Mouse (Mus musculus) kidney, postnatal 25 days (tissue): ENCODE results near the gene Cpt1a.

Experiments used
- DNase-seq, 2 experiments: peaks; one replicate each; pipeline ENCODE4 v3.0.0; 2021; ENCODE audit warnings: mixed read lengths in 2 of 2

Cpt1a gene

DNA sequence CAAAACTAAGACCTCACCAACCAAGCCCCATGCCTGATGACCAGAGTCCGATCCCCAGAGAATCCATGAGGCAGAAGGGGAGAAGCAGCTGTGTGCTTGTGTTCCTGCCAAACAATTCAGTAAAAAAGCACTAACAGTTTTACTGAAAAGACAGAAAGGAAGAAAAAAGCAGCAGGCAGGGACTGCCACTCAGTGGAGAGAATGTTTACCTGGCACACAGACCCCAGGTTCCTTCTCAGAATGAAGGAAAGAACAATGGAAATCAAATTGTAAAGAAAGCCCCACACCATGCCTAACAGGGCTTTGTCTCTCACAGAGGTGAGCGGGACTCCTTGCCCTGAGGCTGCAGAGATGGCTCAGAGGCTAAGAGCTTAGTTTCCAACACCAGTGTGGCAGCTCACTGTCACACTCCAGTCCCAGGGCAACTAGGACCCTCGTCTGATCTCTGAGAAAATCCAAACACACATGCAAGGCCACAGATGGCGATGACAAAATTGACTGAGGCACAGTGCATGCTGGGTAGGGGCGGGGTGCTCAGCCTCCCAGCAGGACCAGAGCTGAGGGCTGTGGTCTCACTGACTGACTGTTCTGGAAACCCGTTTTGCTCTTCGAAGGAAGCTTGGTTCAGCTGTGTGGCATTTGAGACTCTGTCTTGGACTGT, 107.2 kb downstream of the Cpt1a start:
- no peak for DNase-seq

DNA sequence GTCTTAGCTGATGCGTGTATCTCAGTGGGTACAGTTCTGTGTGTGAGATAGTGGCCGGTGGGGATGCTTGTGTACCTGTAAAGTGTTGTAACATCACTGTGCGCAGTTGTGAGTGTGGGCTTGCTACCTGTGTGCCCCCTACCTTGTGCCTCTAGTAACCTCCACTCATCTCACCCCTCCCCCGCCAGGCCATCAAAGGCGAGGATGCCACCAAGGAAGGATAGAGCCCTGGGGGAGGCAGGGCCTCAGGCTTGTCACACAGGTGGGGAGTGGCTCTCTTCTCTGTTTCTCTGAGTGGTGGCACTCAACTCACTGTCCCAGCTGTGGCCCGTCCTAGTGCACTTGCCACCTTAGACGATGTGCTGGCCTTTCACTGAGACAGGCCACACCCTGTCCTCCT, 108.9 kb downstream of the Cpt1a start:
- no peak for DNase-seq

DNA sequence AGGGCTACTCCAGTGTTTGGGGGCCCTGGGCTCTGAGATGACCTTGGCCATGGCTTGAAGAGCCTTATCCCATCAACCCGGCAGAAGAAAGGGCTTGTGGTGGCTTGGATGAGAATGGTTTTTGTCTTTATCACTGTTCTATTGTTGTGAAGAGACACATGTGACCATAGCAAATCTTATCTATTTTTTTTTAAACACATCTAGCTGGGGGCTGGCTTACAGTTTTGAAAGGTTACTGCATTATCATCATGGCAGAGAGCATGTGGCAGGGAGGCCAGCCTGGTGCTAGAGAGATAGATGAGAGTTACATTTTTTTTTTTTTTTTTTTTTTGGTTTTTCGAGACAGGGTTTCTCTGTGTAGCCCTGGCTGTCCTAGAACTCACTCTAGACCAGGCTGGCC, 109.8 kb downstream of the Cpt1a start:
- no peak for DNase-seq

DNA sequence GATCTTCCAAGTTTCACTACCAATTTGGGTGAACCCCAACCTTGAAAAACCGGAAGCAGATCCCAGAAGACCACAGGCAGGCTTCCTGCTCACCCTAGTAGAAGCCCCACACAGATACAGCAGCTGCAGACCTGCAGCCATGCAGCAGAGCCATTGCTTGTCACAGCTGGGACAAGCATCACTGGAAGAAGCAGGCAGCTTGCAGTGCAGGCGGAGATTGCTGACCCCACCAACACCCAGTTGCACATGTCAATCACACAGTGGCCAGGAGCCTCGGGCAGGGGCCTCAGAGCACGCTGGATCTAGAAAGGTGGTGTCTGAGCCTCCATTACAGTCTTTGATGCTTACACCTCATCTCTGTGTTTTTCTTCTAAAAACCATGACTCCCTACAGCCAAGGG, 112.0 kb downstream of the Cpt1a start:
- no peak for DNase-seq

DNA sequence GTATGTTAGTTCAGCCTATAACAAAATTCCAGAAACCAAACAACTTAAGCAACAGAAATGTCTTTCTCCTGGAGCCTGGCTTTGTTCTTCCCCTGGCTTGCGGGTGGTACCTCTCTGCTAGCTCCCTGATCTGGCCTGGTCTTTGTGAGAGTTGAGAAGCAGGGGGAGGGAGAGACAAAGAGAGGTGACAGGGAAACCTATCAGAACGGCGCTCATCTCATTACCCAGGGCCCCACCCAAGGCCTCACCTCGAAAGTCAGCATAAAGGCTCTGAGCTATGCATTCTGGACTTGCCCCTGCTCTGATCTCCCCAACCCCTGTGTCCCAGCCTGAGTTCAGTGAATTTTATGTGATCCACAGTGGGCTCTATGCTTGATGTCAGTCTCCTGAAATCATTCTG, 112.5 kb downstream of the Cpt1a start:
- DNase-seq: no peak
